Mouse (Mus musculus): ENCODE results near the gene Fcgr4. TPM values are rescaled to one million over a fixed set of nuclear protein-coding genes. Genes with fewer than 3 reads are reported as not detected.

Fcgr4 gene
- polyA plus RNA-seq, 1 experiment, result 1.0 TPM

DNA sequence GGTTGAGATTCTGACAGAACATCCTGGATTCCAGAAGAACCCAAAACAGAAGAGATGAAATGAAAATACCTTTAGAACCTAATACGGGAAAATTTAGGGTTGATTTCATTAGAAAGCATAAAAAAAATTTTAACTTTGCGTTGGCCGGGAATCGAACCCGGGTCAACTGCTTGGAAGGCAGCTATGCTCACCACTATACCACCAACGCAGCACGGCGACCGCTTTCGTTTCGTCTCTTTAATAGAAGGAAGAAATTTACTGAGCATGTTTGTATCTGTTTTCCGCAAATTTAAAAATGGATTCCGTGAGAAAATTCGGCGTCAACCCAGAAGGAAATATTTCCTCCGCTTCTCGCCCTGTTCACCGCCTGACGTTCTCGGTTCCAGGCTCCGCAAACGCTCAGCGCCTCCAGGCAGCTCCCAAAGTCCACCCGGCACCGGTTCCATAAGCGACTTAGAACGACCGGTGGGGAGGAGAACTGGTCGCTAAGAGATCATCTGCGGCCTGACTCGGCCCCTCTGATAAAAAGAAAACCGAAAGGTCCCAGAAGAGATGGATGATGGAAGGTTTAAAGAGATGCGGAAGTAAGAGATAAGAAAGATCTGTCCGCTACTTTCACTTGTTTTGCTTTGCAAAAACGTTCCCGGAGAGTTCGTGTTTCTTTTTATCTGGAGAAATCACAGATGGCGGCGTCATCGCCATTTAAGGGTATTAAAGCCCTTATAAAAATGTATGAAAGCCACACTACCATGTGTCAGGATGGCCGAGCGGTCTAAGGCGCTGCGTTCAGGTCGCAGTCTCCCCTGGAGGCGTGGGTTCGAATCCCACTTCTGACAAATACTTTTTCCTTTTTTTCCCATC is 19.4 kb downstream of the Fcgr4 start:
- H3K79me2 ChIP-seq (ENCODE audit: control insufficient read depth, insufficient read depth), result no peaks in the 10 kb centered on the region
- H3K4me3 ChIP-seq (ENCODE audit: insufficient read depth, poor library complexity, severe bottlenecking), result peak overlapping the region; percentile 91
- peak overlapping the region; percentile 83 for H3ac ChIP-seq (ENCODE audit: control insufficient read depth, insufficient read length, low read depth)
- H3K36me3 ChIP-seq (ENCODE audit: control insufficient read depth, insufficient read depth), result no peaks in the 10 kb centered on the region
- no peak for TF ChIP-seq MAX (IDR thresholded peaks at IDR 0.05)
- TF ChIP-seq FOSL1 (IDR thresholded peaks at IDR 0.05; ENCODE audit: insufficient read depth, low read length, poor library complexity, severe bottlenecking), result no peak
- TF ChIP-seq CEBPB (IDR thresholded peaks at IDR 0.05; ENCODE audit: low read depth), result no peak
- TF ChIP-seq CTCF (IDR thresholded peaks at IDR 0.05; ENCODE audit: control insufficient read depth, insufficient read depth, insufficient read length), result no peak
- no peak for TF ChIP-seq USF1 (IDR thresholded peaks at IDR 0.05; ENCODE audit: low read depth)
- no peak for TF ChIP-seq MYOG (IDR thresholded peaks at IDR 0.05; ENCODE audit: control insufficient read depth, extremely low read depth, insufficient read length)
- H3K79me3 ChIP-seq (ENCODE audit: low read depth), result no peaks in the 10 kb centered on the region
- H3K27me3 ChIP-seq (ENCODE audit: control insufficient read depth, insufficient read depth, insufficient read length), result no peaks in the 10 kb centered on the region

DNA sequence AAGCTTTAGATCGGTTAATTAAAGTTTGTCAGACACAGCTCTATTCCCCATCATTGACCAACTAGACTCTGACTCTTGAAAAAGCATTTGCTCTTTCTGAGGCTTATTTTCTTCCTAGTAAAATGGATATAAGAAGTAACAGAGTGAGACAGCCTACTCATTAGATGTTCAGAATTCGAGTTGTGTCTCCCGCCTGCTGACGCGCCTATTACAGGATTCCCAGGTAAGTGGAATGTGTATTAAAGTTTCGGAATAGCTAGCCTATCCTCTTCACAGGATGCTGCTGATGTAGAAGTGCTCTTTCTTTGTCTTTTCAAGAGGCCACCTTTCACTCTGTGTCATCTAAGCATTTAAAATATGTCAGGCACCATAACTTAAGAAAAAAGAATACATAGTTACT is 20.4 kb downstream of the Fcgr4 start:
- no peaks in the 10 kb centered on the region for H3K36me3 ChIP-seq (ENCODE audit: control insufficient read depth, insufficient read depth)
- H3K79me3 ChIP-seq (ENCODE audit: low read depth), result no peaks in the 10 kb centered on the region
- no peaks in the 10 kb centered on the region for H3K79me2 ChIP-seq (ENCODE audit: control insufficient read depth, insufficient read depth)
- H3ac ChIP-seq (ENCODE audit: control insufficient read depth, insufficient read length, low read depth), result peak overlapping the region; percentile 38
- TF ChIP-seq CTCF (IDR thresholded peaks at IDR 0.05; ENCODE audit: control insufficient read depth, insufficient read depth, insufficient read length), result no peak
- no peak for TF ChIP-seq USF1 (IDR thresholded peaks at IDR 0.05; ENCODE audit: low read depth)
- no peak for TF ChIP-seq CEBPB (IDR thresholded peaks at IDR 0.05; ENCODE audit: low read depth)
- TF ChIP-seq MYOG (IDR thresholded peaks at IDR 0.05; ENCODE audit: control insufficient read depth, extremely low read depth, insufficient read length), result no peak
- TF ChIP-seq MYOD1 (IDR thresholded peaks at IDR 0.05; ENCODE audit: control insufficient read depth, insufficient read length, low read depth), result no peak
- no peak for TF ChIP-seq FOSL1 (IDR thresholded peaks at IDR 0.05; ENCODE audit: insufficient read depth, low read length, poor library complexity, severe bottlenecking)
- no peak for TF ChIP-seq MAX (IDR thresholded peaks at IDR 0.05)
- no peaks in the 10 kb centered on the region for H3K27me3 ChIP-seq (ENCODE audit: control insufficient read depth, insufficient read depth, insufficient read length)
- H3K4me3 ChIP-seq (ENCODE audit: insufficient read depth, poor library complexity, severe bottlenecking), result no peak overlapping the region

DNA sequence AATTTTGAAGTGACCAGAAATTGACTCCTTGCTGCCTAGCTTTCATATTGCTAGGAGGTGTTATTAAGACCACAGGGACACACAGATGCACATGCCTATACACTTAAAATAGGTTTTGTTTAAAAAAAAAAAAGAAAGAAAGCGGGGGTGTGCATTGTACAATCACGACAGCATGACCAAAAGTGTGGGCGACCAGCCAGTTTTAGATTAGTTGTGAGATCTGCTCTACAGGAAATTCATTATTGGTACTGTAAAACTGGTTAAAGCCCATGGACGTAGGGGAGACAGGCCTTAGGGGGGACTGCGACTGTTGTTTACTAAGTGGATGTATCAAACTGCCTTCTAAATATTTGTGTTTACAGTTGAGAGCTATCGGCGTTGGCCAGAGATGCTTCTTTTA is 21.2 kb downstream of the Fcgr4 start:
- Histone ChIP-seq H3ac (ENCODE audit: control insufficient read depth, insufficient read length, low read depth) (no peak overlapping the region), H3K79me3 (ENCODE audit: low read depth) (no peaks in the 10 kb centered on the region), H3K79me2 (ENCODE audit: control insufficient read depth, insufficient read depth) (no peaks in the 10 kb centered on the region), H3K4me3 (ENCODE audit: insufficient read depth, poor library complexity, severe bottlenecking) (no peak overlapping the region), H3K36me3 (ENCODE audit: control insufficient read depth, insufficient read depth) (no peaks in the 10 kb centered on the region), H3K27me3 (ENCODE audit: control insufficient read depth, insufficient read depth, insufficient read length) (no peaks in the 10 kb centered on the region)
- TF ChIP-seq MAX (IDR thresholded peaks at IDR 0.05) (no peak), USF1 (IDR thresholded peaks at IDR 0.05; ENCODE audit: low read depth) (no peak), CEBPB (IDR thresholded peaks at IDR 0.05; ENCODE audit: low read depth) (no peak), MYOD1 (IDR thresholded peaks at IDR 0.05; ENCODE audit: control insufficient read depth, insufficient read length, low read depth) (no peak), FOSL1 (IDR thresholded peaks at IDR 0.05; ENCODE audit: insufficient read depth, low read length, poor library complexity, severe bottlenecking) (no peak), MYOG (IDR thresholded peaks at IDR 0.05; ENCODE audit: control insufficient read depth, extremely low read depth, insufficient read length) (no peak), CTCF (IDR thresholded peaks at IDR 0.05; ENCODE audit: control insufficient read depth, insufficient read depth, insufficient read length) (no peak)

DNA sequence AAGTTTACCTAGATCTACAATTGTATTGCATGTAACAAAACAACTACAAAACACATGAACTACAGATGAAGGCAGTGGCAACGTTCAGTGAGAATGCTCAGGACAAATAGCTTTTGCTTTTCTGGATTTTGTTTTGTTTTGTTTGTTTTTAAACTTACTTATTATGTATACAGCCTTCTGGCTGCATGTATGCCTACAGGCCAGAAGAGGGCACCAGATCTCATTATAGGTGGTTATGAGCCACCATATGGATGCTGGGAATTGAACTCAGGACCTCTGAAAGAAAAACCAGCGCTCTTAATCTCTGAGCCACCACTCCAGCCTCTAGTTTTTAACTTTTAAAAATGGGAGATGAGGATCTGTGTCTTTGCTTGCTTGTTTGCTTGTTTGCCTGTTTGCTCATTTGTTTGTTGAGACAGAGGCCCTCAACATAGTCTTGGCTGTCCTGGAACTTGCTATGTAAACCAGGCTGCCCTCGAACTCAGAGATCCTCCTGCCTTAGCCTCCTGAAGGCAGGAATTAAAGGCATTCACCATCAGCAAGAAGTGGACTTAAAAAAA is 25.0 kb downstream of the Fcgr4 start:
- no peaks in the 10 kb centered on the region for H3K36me3 ChIP-seq (ENCODE audit: control insufficient read depth, insufficient read depth)
- no peaks in the 10 kb centered on the region for H3K79me2 ChIP-seq (ENCODE audit: control insufficient read depth, insufficient read depth)
- no peak overlapping the region for H3K4me3 ChIP-seq (ENCODE audit: insufficient read depth, poor library complexity, severe bottlenecking)
- no peak overlapping the region for H3ac ChIP-seq (ENCODE audit: control insufficient read depth, insufficient read length, low read depth)
- H3K79me3 ChIP-seq (ENCODE audit: low read depth), result no peaks in the 10 kb centered on the region
- no peak for TF ChIP-seq MAX (IDR thresholded peaks at IDR 0.05)
- no peak for TF ChIP-seq MYOD1 (IDR thresholded peaks at IDR 0.05; ENCODE audit: control insufficient read depth, insufficient read length, low read depth)
- no peak for TF ChIP-seq USF1 (IDR thresholded peaks at IDR 0.05; ENCODE audit: low read depth)
- TF ChIP-seq FOSL1 (IDR thresholded peaks at IDR 0.05; ENCODE audit: insufficient read depth, low read length, poor library complexity, severe bottlenecking), result no peak
- no peak for TF ChIP-seq MYOG (IDR thresholded peaks at IDR 0.05; ENCODE audit: control insufficient read depth, extremely low read depth, insufficient read length)
- no peak for TF ChIP-seq CEBPB (IDR thresholded peaks at IDR 0.05; ENCODE audit: low read depth)
- no peak for TF ChIP-seq CTCF (IDR thresholded peaks at IDR 0.05; ENCODE audit: control insufficient read depth, insufficient read depth, insufficient read length)
- H3K27me3 ChIP-seq (ENCODE audit: control insufficient read depth, insufficient read depth, insufficient read length), result no peaks in the 10 kb centered on the region

DNA sequence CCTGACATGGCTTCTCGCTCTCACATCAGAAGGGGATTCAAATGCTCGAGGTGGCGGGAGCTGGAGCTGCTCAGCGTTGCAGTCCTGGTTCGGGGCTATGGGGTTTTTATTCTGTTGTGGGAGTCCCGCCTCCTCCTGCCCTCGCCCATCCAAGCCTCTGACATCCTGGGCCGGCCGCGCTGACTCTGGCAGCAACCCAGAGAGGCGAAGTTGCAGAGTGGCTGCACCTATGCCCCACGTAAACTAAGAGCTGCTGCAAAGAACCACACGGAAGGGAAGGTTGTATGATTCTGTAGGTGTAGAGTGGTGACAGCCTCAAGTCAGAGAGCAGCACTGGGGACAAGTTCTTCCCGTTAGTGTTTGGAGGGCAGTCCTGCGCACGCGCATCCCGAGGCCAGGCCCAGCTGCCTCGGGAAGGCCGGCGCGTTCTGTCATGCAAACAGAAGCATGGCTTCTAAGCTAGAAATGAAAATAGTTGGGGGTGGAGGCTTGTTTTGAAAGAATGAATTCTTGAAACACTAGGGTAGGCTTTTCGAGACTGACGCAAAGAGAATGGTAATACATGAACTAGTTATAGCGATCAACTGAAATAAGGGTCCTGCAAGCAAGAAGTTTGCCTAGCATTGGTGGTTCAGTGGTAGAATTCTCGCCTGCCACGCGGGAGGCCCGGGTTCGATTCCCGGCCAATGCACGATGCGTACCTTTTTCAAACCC is 25.8 kb downstream of the Fcgr4 start:
- TF ChIP-seq CTCF (IDR thresholded peaks at IDR 0.05; ENCODE audit: control insufficient read depth, insufficient read depth, insufficient read length) (no peak), USF1 (IDR thresholded peaks at IDR 0.05; ENCODE audit: low read depth) (no peak), FOSL1 (IDR thresholded peaks at IDR 0.05; ENCODE audit: insufficient read depth, low read length, poor library complexity, severe bottlenecking) (no peak), MYOD1 (IDR thresholded peaks at IDR 0.05; ENCODE audit: control insufficient read depth, insufficient read length, low read depth) (no peak)

More for the DNA sequence above, 25.8 kb downstream of the Fcgr4 start:
- Histone ChIP-seq H3K4me3 (ENCODE audit: insufficient read depth, poor library complexity, severe bottlenecking) (no peak overlapping the region), H3K79me2 (ENCODE audit: control insufficient read depth, insufficient read depth) (no peaks in the 10 kb centered on the region), H3K27me3 (ENCODE audit: control insufficient read depth, insufficient read depth, insufficient read length) (no peaks in the 10 kb centered on the region), H3K79me3 (ENCODE audit: low read depth) (no peaks in the 10 kb centered on the region), H3K36me3 (ENCODE audit: control insufficient read depth, insufficient read depth) (no peaks in the 10 kb centered on the region), H3ac (ENCODE audit: control insufficient read depth, insufficient read length, low read depth) (no peak overlapping the region)

Measured in C2C12 (cell line).